Mouse (Mus musculus) thymus, postnatal 0 days (tissue): ENCODE measurements around the gene 9330182L06Rik. TPM values are rescaled to one million over a fixed set of nuclear protein-coding genes. Genes with fewer than 3 reads are reported as not detected.

Source experiments
- DNase-seq: peaks from one replicate; pipeline ENCODE4 v3.0.0-alpha.2; 2015; ENCODE audit warnings: low spot score
- microRNA counts: library from miRNA; unstranded; fragments of <30 nt; microRNA quantifications from one replicate; lab custom pipeline; 2015
- microRNA-seq: library from miRNA; unstranded; fragments of <30 nt; microRNA quantifications from one replicate; pipeline ENCODE4, GENCODE M21; 2016; ENCODE audit warnings: borderline number of aligned reads
- polyA plus RNA-seq: library from polyadenylated mRNA; unstranded; fragments of >200 nt; fragmentation: Nextera tagmentation; extraction: Ambion mirVana; gene quantifications from 2 replicates; pipeline ENCODE4 v1.2.1, GENCODE M21; 2015

9330182L06Rik gene
- polyA plus RNA-seq, 1 experiment from 2014 or later: 0.20 TPM

- DNase-seq: no peak
These were observed 259.6 kb downstream of the 9330182L06Rik start for GRCm38 (mm10) chr5:9525507-9525906.

MicroRNAs within 50 kb of the gene (microRNA counts, 519-probe panel; counts per million panel counts)
- 473 counts per million, percentile 71 among the panel's probes with 10 or more counts for microRNA mmu-miR-879 (lab: Ali Mortazavi, UCI)

Small RNA genes lying within 50 kb of the gene (microRNA-seq; reads per million reads assigned to microRNA genes)
- not detected for gene Mir879

Other genes with a start within 250 kb of the 9330182L06Rik start
- gene Tmem243, start 165.4 kb upstream of the 9330182L06Rik start, polyA plus RNA-seq: 21.3 and 27.5 TPM in 2 replicates
- 41.8 and 45.6 TPM in 2 replicates for gene Dmtf1, start 104.3 kb upstream of the 9330182L06Rik start, polyA plus RNA-seq